Mouse (Mus musculus) CD8-positive naive resting alpha-beta T cell, adult 57 days (primary cell): ENCODE data around the gene Ctnnd2. TPM values are rescaled to one million over a fixed set of nuclear protein-coding genes. Genes with fewer than 3 reads are reported as not detected.

ENCODE experiments used
- total RNA-seq: library from RNA; stranded (reverse); gene quantifications from one replicate; pipeline ENCODE4 v1.2.4, GENCODE M21; 2023

The Ctnnd2 gene
- 0.80 TPM for total RNA-seq

GRCm38 (mm10) chr15:30172391-30173281 is at the start of gene Ctnnd2:
TSS of gene Ctnnd2 (plus strand) at chr15:30172593.

